Mouse (Mus musculus): ENCODE results near the gene Fam151a.

DNA sequence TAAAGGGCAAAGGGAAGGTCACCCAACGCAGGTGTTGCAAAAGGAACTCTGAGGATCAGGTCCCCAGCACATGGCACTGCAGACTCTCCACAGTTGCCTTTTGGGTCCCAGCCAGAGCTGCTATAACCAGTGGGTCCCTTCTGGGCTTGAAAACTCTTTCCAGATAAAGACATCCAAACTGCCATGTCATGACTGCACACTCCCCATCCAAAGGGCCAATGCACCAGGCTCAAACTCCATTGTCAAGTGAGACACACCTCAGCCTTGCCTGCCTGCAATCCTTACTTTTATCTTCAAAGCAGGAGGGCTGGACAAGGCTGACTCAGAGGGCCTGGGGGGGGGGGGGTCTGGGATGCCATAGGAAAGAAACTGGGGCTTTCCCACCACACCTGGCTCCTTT, 57.2 kb downstream of the Fam151a start:
- TF ChIP-seq CTCF (IDR thresholded peaks at IDR 0.05) (no peak), POLR2A (IDR thresholded peaks at IDR 0.05; ENCODE audit: insufficient read depth, low read depth, low read length) (no peak), EP300 (IDR thresholded peaks at IDR 0.05; ENCODE audit: insufficient read depth, low read depth, low read length) (no peak)
